Mouse (Mus musculus): Measurements from ENCODE around the gene Nynrin.

Nynrin gene

DNA sequence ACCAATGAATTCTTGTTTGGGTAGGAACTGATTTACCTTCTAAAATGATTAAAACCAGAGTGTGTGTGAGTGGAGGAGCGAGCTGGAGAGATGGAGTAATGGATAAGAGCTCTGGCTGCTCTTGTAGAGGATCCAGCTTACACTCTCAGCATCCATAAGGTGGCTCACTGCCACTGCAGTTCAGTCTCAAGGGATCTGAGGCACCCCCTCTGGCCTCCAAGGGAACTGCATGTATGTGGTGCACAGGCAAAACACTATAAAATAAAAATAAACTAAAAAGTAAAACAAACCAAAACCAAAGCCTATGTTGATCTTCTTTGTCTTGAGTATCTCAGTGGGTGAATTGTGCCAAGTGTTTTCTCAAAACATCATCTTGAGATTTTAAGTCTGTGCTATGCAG, 25.8 kb downstream of the Nynrin start:
- DNase-seq: peak; percentile 82 to 88

DNA sequence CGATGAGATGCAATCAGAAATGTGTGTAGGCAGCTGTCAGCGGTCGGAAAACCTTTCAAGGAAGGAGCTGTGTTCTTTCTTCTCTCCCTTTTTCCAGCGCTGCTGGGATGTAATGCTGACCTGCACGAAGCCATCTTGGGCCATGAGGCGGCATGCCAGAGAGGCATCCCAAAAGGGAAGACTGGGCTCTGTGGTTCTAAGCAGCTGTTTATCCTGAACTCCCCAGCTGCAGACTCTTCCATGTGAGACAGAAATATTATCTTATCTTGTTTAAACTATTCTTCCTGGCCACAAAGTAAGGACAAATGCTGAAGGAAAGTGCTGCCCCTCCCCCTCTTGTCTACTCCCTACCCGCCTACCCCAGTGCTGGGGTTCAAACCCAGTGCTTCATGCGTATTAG, 27.2 kb downstream of the Nynrin start:
- DNase-seq: no peak

DNA sequence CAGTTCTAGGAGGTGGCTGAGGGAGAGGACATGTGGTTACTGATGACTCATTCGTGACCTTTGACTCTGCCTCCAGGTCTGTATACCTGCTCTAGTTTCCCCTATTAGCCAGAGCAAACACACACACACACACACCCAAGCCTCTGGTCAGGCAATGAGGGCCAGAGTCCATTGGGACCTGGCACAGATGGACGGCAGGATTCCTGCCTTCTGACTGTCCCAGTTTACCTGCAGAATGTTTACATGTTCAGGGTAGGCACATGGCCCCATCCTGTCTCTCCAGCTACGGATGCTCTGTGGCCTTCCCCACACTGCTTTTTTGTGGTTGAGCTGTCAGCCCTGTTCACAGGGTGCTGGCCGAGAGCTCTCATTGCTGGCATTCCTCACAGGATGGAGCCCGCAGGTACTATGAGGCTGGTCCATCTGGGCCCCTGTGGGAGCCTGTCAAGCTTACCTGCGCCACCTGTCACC, 28.4 kb downstream of the Nynrin start:
- DNase-seq: no peak

DNA sequence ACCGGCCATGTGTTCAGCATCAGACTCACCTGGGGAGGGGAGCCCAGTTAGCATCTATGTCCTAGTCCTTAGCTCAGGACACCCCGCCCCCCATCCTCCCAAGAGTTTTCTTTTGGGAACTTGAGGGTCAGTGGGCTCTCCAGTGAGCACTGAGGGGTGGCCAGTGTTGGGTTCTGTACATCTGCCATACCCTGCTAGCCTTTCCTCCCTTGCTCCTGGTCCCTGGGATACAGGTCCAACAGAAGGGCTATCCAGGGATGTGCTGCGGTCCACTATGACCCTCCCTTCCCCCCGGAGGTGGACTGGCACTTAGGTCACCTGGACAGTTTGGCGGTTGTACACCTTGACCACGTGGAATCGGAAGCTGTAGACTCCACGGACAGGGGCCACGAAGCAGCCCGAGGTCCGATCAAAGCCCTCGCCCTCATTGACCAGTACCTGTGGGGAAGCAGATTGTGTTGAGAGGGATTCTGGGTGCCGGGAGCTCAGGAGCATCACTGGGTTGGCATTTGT, 29.4 kb downstream of the Nynrin start:
- DNase-seq: no peak

DNA sequence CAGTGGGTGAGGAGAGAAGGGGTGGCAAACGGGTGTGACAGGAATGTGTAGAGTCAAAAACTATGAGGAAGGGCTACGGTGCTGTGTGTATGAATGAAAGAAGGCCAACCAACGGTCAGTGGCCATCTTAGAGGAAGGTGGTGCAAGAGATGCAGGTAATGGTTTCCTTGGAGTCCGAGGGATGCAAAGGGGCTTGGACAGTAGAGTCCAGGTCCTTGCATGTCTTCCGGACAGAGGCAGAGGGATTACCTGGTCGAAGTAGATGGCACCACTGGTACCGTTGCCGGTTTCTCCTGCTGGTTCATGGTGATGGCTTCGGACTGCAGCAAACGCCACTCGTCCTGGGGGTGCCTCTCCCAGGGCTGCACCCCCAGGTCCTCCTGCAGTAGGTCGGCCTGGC, 29.9 kb downstream of the Nynrin start:
- DNase-seq: no peak

DNA sequence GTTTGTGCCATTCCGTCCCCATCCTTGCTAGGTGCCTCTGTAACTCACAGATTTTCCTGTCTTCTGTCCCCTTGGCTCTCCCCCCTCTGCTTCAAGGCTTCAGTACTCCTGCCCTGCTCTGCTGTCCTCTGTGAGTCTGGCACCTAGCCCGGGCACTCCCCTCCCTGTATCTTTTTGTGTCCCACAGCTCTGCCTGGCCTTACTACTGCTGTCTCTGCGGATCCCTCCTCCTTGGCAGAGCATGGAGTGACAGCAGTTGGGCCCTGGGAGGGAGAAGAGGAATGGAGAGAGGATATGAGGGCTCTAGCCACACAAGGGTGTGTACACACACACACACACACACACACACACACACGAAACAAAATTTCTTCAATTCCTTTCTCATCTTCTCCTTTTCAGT, 30.4 kb downstream of the Nynrin start, which contains the start of gene Cbln3:
Gene Cbln3, minus strand, starts transcription at position 227 of the 400 bp plus-strand sequence.
- DNase-seq: peak; percentile 69 to 88

DNA sequence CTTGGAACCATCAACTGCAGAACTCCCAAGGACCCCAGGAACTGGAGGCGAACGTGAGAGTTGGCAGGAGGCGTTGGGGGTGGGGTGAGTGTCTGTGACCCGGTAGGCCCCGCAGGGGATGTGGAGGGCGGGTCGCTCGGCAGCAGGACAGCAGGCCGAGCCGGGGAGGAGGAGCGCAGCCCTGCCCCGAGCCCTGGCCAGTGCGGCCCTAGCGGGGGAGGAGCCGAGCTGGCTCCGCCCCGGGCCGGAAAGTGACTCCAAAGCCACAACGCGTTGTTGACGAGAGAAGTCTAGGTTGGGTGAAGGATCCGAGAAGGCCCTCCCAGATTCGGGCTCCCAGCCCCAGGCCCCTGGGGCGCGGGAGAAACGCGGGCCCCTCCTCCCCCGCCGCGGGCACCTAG, 30.9 kb downstream of the Nynrin start, which contains the start of gene Khnyn:
Gene Khnyn, plus strand, starts transcription at position 235 of the 401 bp plus-strand sequence.
- peak; percentile 94 to 98 for DNase-seq

DNA sequence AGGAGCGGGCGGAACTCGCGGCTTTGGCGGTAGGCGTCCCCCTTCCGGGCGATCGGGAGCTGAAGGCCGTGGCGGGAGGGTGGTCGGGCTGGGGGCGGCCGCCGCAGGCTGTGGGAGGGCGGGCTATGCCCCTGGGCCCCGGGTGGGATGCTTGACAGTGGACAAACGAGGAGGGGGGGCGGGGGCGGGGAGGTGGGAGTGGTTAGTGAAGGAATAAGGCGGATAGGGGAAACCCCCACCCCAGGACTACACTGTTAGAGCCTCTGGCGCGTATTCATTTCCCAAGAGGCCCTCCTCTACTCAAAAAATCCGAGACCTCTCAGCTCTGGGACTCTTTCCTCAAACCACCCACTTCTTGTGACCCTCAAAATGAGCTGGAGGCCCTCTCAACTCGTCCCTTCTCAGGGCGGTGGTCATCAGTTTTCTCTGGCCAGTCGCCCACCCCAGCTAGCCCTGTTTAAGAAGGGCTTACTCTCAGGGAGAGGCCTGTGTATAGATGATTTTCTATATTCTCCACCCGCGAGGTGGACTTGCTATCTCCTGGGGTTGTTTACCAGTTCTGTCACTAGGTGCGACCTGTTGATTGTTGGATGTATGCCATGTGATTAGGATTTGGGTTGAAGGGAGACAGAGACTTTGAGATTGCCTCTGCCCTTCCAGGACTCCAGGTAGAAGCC, 31.4 kb downstream of the Nynrin start:
- no peak for DNase-seq

DNA sequence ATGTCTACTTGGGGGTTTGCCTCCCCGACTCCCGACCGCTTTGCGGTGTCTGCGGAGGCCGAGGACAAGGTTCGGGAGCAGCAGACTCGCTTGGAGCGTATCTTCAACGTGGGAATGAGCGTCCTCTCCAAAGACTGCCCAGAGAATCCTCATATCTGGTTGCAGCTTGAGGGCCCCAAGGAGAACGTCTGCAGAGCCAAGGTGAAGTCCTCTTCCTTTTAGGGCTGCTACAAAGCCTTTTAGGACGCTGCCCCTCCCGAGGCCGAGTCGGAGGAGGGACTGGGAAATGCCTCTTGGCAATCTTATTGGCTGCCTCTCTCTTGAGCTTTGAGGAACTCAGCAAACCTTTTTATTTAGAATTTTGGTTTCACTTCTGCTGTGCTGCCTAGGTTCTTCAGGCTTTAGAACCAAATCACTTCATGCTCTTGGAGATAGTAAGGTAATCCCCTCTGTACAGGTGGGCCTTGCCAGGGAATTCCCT, 32.0 kb downstream of the Nynrin start:
- DNase-seq: peak; percentile 70 to 73

DNA sequence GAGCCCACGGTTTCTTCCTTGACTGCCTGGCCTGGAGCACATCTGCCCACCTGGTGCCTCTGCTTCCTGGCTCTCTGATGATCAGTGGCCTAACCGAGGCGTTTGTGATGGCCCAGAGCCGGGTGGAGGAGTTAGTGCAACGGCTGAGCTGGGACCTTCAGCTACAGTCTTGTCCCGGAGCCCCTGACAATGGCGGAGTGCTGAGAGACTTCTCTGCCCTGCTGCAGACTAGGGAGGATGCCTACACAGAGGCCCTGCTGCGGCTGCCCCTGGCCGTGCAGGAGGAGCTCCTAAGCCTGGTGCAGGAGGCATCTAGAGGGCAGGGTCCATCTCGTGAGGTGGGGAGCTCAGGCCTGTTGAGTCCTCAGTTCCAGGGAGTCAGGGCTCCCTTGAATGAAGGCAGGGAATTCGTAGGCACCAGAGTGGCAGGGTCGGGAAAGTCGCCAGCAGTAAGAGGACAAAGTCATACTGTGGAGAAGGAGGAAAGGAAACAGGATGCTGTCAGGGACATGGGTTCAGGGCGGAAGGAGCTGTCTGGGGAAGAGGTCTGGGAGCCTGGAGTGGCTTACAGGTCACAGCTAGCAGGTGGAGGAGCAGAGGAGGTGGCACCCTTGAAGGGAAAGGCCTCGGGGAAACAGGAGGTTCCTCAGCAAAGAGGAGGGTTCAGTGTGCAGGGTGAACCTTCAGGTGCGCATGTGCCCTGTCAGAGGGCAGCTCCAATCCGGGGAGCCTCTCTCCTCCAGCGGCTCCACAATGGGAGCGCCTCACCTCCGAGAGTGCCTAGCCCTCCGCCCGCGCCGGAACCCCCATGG, 33.0 kb downstream of the Nynrin start:
- DNase-seq: no peak

DNA sequence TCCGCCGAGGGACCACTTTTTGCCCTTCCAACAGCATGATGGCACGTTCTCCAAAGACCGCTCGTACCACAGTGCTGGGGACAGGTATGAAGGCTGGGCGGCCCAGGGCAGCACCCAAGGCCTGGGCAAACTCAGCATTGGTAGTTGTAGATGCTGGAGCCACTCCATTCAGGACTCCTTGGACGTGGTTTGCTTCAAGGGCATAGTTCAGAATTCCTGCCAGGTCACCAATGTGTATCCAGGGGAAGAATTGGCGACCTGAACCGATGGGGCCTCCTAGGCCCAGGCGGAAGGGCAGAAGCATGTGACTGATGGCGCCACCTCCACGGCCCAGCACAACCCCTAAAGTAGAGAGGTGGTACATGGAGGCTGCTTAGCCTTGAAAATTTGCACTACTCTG, 43.9 kb downstream of the Nynrin start:
- DNase-seq: no peak

DNA sequence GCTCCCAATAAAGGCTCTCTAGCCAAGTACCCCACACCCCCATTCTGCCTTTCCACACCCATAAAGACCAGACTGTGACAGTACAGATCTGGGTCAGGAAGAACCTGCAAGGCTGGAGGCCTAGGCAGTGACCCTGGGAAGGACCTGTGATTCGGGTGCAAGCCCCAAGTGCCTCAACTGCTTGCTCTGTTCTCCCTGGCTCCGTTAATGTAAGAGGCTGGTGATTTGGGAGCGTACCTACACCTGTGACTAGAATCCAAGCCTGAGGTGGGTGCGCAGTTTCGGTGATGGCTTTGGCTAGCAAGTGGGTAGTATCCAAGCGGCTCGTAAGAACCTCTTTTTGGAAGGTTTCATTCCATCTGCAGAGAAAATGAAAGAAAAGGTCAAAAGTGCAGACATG, 45.1 kb downstream of the Nynrin start:
- no peak for DNase-seq

DNA sequence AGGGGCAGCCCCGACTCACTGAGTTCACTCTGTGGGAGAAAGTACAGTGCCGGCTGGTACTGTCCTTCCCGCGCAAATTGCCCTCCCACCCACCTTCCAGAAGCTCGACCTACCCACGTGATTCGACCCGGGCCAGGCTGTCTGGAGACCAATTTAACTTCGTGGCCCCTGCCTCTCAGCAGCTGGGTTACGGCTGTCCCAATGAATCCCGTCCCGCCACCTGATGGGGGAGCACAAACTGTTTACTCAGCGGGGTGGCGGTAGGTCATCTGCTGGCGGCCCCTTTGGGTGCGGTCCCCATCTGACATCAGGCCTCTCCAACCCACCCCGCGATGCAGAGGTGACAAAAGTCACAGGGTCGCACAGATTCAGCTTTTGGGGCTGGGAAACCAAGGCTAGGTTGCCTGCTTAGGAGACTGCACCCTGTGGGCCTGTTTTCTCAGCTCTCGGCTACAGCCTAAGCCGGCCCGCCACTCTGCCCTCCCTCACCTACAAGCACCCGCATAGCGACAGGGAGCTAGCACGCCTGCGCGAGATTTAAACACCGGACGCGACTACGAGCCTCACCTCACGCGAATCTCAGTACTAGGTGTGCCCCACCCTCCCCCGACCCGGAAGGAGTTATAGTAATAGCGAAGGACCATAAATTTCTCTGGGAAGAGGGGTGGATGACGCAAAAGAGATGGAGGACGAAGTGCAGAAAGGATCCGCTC, 46.0 kb downstream of the Nynrin start, which contains the start of gene Sdr39u1:
Gene Sdr39u1, minus strand, starts transcription at position 593 of the 713 bp plus-strand sequence.
- peak; percentile 90 to 92 for DNase-seq

DNA sequence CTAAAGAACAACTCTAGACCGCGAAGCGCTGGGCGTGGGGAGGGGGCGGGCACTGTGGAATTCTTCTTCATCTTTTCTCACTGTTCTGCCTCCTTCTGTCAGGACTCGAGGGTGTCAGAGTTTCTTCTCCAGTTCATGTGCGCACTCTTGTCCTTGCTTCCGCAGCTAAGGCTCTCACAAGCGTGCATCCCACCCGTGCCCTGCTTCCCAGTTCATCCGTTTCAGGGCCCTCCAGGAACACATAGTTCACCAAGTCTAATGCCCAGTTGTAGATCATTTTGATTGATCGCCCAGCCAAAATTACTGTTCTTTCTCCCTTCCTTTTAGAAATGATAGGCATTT, 46.6 kb downstream of the Nynrin start:
- no peak for DNase-seq

DNA sequence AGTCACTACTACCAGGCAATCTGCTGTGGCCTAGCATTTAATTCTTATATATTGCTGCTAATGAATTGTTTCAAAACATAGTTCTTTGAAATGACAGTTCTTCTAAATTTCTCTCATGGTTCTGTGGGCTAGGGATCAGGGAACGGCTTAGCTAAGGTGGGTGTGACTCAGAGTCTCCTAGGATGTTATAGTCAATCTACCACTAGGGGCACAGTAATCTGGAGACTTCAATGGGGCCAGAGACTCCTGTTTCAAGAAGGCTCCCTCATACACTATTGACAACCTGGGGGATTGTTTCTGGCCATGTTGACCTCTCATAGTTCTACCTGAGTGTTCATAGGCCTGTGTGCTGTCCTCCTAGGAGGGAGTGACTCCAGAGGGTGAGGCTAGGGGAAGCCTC, 51.7 kb downstream of the Nynrin start:
- DNase-seq: no peak

DNA sequence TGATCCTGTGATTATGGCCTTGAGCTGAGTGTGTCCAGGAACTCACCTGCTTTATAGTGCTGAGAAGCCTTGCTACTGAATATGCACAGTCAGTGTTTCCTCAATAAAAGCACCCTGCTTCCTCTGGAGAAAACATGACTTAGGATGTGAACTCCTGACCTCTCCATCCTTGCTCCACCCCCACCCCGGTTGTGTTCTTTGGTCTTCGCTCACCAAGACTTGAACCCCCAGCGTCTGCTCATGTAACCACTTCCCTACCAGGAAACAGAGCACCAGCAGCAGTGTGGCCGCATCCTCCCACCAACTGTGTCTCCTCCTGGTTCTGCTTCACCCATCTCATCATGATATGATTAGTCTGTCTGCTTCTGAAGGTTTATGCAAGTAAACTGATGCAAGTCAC, 59.6 kb downstream of the Nynrin start:
- no peak for DNase-seq

DNA sequence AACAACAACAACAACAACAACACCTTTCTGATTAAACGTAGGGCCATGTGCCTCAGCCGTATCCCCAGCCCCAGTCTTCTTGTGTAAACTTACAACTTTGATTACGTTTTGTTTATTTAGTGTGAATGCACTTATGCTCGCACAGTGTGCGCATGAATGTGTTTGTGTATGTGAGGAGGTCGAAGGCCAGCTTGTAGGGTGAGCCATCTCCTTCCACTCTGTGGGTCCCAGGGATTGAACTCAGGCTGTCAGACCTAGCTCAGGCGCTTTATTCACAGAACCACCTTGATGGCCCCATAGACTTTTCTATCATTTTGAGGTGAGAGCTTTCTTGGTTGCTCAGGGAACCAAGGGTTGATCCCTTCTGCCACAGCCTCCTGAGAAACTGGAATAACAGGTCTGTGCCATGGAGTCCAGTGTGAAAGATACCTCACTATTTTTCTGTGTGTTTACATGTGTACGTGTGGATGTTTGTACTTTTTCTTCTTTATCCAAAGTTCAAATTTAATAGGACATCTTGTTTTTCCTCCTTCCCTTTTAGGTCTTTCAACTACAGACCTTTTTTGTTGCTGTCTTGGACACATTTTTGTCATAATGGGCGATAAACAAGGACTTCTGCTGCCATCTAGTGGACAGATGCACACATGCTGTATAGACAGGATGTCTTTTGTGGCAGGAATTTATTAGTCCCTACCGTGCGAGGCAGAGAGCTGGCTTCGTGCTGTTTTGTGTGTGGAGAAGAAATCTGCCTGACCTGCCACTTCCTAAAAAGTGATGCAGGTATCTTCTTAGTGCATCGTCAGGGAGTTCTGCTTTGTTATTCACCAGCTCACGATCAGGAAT, 64.7 kb downstream of the Nynrin start:
- DNase-seq: peak in 1 of 2 experiments; percentile 78

DNA sequence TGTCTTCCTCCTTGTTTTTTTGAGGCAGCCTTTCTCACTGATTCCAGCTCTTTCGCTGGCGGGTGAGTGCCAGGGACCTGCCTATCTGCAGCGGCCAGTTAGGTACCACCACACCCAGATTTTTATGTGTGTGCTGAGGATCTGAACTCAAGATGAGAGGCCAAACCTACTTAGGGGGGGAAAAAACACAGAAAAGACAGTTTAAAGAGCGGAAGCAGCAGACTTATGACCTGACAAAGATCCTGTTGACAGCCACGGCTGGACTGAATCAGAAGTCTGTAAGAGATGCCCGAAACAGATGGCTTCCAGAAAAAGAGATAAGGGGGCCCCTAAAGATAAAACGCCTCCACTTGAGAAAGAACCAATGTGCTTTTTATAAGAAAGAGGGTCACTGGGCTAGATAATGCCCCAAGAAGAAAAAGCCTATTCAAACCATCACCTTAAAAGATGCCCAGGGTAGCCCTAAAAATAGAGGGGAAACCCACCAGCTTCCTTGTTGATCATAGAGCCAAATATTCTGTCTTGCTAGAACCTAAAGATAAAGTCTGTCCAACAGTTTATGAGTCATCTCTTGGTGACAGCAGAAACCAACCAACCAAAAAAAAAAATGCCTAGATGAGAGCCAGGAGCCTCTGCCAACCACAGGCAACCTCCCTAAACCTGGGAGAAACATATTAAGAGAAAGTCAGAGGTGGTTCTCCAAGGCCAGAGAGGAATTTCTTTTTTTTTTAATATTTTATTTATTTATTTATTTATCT, 68.8 kb downstream of the Nynrin start:
- no peak for DNase-seq

All from lung, postnatal 4 days (tissue).